Mouse (Mus musculus): ENCODE results near the gene Lrit3.

The Lrit3 gene

DNA sequence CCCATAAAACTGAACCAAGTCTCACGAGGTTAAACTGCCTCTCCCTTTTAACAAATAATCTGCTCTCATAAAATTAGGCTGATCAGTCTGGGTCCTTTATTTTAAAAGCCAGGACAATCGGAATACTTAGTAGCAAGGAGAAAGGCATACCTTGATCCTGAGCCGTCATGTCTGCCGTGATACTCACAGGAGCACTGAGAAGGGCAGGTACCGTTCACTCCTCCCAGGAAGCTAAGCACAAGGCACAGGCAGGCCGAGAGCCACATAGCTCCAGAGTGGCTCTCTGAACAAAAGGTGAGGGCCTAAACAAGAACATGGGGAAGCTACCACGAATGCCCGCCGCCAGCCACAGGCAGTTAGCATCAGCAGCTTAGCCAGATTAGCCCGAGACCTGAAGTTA lies at the start of gene Lrit3:
Gene Lrit3 (minus strand): TSS at position 266 of the 400 bp plus-strand sequence.
- no peak for DNase-seq (ENCODE audit: low spot score in 2 of 2)

DNA sequence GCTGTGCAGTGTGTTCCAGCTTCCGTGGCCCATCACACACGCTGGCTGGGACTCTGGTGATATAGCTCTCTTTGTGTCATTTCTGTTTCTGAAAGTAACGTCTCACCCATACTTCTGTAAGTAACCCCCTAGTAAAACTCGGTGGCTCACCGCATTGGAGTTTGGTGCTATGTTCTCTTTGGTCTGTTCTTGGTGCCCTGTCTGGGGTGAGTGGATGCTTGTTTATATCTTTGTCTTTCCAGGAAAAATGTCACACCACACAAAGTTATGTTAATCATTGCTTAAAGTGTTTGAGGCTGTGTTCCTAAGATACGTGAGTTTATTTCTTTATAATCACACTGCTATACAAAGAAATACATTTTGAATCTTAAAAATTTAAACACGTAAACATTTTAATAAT lies 43.0 kb upstream of the Lrit3 start:
- DNase-seq (ENCODE audit: low spot score in 2 of 2): no peak

DNA sequence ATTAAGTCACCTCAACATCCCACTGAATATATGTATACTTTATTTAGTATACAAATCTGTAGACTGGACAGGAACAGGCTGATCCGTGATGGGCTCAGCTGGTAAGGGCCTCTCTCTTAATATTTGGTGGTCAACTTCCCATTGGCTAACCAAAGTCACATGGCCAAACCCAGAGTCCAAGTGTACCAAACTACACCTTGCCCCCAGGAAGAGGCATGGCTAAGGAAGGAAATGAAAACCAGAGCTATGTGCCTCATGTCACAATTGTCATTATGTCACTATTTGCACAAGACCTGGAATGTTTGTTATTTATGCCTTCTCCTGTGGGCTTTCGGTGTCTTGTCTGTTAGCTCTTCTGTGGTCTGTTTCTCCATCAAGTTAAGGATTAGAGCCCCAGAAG lies 42.0 kb upstream of the Lrit3 start:
- DNase-seq (ENCODE audit: low spot score in 2 of 2): no peak

DNA sequence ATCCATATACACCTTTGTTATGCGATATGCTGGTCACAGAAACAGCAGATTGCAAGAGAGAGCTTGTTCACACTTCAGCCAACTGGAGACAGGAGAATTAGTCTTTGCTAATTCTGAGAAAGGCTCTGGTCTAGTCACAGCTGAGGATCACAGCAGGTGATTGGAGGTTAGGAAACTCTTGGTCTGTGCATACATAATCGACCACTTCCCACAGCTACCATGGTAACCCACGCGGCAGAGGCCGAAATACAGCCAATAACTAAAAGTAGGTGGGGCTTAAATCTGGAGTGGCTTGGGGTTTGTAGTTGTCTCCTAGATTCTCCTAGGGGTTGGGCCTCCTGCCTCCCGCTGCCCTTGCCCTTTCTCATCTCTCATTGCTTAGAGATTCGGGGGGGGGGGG lies 34.2 kb upstream of the Lrit3 start:
- DNase-seq (ENCODE audit: low spot score in 2 of 2): no peak

DNA sequence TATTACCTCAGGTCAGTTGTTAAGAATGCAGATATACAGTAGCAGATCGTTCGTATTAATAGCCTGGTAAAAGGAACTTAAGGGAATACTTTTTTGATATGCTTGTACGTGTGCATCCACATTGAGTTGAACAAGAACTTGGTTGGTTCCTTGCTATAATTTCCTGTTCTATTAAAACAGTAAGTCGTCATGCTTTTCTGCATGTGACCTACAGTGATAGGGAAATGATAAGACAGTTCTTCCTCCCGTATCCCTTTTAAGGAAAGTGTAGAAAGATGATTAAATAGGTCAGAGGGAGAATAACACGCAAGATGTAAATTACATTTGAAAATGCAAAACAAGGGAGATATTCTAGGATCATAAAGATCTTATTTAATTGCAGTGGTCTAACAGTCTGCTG lies 33.1 kb upstream of the Lrit3 start:
- DNase-seq (ENCODE audit: low spot score in 2 of 2): no peak

DNA sequence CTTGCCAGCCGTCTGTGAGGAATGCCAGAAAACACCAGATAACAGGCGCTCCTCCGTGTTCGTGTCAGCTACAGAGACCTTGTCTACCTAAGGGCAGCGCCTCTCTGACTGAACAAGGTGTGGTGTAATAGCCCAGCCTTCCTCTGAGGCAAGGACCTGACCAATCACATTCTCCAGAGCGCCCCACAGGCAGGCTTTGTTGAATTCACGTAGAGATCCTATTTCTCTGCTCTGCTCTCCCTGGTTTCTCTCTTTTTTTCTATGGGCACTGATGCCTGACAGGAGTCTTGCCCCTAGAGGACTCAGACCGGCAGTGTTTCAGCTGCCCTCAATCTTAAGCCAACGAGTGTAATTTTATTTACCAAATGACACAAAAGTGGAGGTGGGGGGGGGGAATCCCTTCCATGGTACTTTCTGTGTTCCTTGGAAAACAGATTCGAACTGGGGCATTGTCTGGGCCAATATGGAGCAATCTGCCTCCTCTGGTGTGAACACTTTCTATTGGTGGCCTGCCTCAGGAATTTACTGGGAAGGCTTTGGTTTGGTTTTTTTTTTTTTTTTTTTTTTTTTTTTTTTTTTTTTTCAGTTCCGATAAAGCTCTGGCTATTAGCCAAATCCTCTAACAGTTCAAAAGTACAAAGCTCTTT lies 32.3 kb upstream of the Lrit3 start:
- DNase-seq (ENCODE audit: low spot score in 2 of 2): no peak

DNA sequence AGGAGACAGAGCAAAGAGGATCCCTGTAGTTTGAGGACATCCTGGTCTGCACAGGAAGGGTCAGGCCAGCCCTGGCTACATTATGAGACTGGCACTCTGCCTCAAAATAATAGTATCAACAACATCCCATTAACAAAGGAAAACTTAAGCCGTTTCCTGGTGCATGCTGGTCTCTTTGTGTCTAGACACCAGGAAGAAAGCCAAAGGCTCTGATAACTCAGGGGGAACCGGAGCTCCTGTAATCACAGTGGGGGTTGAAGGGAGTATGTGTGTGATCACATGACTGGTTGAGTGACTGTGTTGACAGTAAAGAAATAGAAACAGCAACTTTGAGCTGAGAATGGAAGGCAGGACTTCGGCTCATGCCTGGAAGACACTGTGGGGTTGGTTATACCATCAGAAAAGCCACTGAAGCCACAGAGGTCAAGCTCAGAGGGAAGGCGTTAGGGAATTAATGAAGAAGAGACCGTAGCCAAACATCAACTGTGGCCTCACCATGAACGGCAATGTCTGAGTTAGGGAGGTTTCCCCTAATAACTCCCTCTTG lies 31.6 kb upstream of the Lrit3 start, which contains the start of gene Cfi:
Gene Cfi (plus strand): TSS at position 497 of the 547 bp plus-strand sequence.
- no peak for DNase-seq (ENCODE audit: low spot score in 2 of 2)

DNA sequence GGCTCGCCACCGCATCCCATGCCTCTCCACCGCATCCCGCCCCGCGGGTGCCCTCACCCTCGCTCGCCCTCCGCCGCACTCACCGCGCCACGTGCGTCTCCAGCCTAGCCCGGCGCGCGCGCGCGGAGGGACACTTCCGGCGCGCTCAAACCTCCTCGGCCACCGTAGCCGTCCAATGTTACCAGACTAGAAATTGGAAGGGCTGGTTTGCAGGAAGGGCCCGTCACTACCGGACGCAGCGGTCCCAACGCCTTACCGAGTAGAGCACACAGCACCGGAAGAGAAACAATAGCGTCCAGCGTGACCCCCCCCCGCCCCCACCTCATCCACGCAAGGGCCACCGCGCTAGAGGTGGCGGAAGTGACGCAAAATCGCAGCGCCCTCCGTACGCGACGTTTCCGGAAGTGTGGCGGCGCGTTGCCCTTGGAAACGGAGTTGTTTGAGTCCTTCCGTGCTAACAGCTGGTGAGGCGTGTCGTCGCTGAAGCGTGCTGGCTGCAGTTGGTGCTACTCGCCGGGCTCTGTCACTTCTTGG lies 27.3 kb upstream of the Lrit3 start, which contains the start of gene Gar1:
Gene Gar1 (minus strand): TSS at position 362 of the 534 bp plus-strand sequence.
- peak; percentile 95 for DNase-seq (ENCODE audit: low spot score in 2 of 2)

DNA sequence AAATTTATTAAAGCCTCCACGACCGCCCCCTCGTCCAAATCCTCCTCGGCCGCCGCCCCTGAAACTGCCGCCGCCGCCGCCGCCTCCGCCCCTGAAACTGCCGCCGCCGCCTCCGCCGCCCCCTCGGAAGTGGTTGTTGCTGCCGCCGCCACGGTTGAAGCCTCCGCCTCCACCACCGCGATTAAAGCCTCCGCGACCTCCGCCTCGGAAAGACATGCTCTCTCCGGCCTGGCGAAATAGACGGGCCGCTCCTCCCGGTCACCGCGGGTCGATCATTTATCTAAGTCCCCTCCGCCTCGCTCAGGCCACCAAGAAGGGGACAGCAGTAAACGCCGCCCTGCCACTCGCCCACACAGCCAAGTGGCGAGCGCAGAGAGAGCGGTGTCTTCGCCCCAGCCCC lies 26.8 kb upstream of the Lrit3 start:
- no peak for DNase-seq (ENCODE audit: low spot score in 2 of 2)

DNA sequence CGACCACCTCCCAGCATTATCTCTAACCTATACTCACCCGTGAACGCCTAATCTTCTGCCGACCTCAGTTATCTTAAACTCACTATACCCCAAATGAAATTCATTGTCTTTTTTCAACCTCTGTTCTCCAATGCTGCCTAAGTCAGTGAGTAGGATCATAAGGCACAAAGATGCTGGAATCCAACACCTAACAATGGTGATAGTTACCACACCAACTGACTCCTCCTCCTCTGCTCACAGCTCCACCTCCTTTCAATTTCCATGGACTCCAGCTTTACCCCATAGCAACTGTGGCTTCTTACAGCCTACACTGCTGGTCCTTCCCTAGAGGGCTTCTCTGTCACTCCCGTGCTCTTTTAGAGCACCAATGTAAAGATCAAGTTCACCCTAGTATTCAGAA lies 23.9 kb upstream of the Lrit3 start:
- DNase-seq (ENCODE audit: low spot score in 2 of 2): no peak

DNA sequence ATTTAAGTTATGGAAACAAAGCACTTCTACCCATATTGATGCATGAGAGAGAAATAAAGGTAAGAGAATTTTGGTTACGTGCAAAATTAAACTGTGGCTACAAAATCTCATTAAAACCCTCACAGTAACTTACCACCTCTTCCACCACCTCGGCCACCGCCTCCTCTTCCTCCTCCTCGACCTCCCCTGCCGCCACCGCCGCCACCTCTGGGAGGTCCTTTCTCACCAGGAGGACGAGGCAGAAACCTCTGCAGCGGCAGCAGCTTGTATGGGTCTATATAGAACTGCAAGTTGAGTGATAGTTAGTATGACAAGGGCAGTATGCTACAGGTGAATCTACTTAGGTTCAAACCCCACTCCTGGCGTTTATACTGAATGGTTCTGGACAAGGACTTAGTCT lies 22.9 kb upstream of the Lrit3 start:
- DNase-seq (ENCODE audit: low spot score in 2 of 2): no peak

DNA sequence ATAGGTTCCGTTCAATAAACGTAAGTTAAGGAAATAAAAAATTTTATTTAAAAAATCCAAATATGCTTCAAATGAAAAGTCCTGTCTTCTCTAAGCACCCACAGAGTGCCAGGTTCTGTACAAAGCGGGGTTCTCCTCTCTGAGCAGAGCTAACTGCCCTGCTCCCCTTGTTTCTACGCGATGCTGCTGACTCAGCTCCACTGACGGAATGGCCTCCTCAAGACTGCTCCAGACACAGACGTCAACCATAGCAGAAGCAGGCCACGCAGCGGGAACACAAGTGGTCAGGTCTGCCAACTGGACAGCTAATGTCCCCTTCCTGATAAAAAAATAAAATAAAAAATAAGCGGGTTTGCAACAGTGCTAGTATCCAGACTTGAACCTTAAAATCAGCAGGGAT lies 21.1 kb upstream of the Lrit3 start:
- no peak for DNase-seq (ENCODE audit: low spot score in 2 of 2)

DNA sequence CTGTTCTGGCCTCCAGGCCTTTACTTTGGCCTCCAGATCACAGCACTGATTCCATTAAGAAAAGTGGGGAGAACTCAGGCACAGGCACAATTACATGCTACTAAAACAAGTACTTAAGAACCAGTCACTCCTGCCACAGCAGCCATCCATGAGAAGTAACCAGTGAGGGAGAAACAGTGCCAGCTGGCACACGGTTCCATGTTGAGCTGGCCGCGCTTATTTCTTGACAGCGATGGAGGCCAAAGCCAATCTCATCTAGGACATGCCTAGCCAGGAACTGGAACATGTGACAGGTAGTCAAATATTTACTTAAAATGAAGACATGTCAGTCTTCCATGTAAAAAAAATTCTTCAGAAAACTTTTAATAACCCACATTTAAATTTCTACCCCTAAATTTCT lies 20.3 kb upstream of the Lrit3 start:
- DNase-seq (ENCODE audit: low spot score in 2 of 2): no peak

DNA sequence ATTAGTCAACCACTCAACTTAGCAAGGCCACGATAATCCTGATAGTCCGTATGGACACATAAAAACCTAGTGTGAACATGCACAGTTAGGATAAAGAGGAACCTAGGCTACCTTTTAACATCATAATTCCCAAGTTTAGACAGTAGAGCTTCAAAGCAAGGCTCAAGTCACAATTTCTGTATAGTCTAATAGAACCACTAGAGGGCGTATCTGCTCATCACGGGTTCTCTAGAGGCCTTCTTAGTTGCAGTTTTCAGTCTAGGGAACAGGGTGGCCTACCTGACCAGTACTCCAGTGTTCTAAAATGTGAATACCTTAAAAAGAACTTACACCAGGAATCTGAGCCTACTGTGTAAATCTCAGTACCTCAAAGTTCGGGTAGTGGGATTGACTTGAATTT lies 19.5 kb upstream of the Lrit3 start:
- no peak for DNase-seq (ENCODE audit: low spot score in 2 of 2)

DNA sequence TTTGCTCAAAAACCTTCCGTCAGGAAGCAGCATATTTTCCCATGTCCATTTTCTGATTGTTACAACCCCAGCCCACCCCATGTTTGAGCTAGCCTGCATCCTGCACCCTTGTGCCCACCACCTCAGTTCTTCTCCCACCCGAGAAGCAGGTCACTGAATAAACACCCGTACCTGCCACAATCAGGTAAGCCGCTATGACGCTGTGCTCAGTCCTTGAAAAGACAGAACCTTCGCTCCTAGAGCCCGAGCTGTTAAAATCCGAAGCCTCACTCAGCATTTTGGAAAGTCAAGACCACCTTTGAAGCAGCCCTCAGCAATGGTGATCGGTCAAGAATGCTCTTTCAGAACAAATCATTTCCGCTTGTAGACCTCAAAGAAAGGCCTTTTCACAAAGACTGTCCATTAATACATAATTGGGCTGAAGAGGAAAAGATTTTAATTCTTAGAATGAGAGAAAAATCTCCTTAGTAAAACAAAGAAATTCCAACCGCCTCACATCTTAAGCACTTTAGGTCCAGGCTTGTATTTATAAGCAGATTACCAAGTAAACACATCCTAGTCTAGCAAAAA lies 18.5 kb upstream of the Lrit3 start, which contains the start of gene Rrh:
Gene Rrh (minus strand): TSS at position 382 of the 570 bp plus-strand sequence.
- DNase-seq (ENCODE audit: low spot score in 2 of 2): no peak

DNA sequence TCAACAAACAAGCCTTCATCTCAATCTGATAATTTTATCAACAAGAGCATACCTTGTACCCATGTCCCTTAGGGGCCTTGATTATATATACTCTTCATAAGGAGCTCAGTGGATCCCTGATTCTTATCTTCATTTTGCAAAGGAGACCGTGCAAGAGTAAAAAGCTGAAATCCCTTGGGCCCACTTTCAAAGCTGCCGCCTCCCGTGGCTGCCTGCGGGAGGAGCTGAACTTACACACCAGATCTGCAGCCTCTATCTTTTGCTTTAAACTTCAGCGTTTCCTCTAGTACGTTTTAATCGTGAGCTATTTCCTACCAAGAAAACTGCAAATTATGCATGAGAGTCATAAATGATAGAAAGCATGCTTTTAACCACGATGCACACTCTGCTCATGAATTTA lies 17.9 kb upstream of the Lrit3 start:
- no peak for DNase-seq (ENCODE audit: low spot score in 2 of 2)

DNA sequence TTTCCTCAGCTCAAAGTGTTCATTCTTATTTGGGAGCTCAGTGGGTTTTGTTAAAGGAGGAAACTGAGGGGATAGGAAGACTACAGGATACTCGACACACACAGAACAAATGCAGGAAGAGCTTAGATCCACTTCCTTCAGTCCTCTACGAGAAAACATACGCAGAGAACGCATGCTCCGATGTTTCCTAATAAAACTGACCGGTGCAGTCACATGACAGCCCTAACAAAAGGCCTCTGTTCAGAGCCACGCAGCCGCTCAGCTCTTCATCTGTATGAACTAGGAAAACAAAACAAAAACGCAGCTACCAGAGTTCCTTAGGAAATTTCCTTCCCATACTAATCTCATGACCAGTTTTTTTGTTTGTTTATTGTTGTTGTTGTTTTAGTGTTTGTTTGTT lies 17.0 kb upstream of the Lrit3 start:
- no peak for DNase-seq (ENCODE audit: low spot score in 2 of 2)

DNA sequence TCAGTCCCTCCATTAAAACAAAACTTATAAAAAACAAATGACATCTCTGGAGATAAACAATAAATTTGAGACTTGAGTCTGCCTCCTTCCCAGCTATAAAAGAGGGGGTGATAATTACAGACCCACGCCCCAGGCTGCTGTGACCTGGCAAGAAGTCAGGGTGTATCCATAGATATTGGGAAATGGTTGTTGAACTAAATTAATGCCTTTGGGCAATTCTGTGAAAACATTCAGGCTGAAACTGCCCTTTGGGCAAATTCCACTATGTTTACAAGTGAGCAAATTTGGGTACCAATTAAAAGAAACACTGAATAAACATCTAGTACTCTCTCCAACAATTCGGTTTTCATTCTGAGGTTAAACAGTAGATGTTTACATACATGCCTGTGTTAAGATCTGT lies 4.8 kb downstream of the Lrit3 start:
- DNase-seq (ENCODE audit: low spot score in 2 of 2): no peak

DNA sequence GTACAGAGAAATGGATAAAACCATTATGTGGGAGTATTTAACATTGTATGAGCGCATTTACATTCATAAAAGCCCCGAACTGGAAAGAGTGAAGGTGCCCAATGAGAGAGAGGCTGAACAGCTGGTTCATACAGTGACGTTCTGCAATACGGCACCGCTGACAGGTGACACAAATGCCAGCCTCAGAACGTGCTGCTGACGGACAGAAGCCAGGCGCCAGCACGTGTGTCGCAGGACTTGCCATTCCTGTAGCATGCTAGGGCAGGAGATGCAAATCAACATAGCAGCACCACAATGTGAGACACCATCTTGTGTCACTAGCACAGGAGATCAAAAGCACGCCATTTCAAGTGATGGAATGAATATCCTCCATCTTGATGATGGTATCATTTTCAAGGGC lies 5.3 kb downstream of the Lrit3 start:
- DNase-seq (ENCODE audit: low spot score in 2 of 2): no peak

DNA sequence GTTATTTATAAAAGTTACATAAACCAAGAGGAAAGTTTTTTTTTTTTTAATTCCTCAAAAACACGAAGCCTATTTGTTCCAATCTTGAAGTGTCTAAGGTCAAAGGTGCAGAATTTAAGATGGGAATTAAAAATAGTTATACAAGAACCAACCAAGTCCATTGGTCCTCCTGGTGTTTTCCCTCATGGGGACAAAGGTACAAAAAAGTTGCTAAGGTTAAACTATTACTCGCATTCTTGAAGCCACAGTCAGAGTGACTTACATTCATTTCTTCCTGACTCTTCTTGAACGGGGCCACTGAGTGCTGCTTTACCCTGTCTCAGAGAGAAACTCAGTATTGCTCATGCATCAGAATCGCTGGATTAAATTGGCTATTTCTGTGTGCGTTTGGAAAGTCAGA lies 6.5 kb downstream of the Lrit3 start:
- DNase-seq (ENCODE audit: low spot score in 2 of 2): no peak

DNA sequence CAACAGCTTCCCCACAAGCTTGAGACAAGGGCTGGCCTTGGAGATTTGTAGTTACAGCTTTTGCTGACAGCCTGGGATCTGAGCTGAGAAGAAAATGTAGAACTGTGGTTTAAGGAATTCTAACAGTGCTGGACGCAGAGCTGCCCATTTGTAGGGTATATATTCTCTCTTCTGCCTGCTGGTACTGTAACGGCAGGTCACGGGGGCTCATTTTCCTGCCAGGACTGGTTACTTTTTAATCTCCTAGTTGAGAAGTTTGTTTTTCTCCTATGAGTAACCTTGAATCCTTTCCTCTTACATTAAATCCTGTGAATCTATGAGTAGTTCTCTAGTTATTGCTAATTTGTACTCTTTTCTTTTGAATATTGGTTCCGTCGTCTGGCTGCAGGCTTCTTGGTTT lies 10.0 kb downstream of the Lrit3 start:
- DNase-seq (ENCODE audit: low spot score in 2 of 2): no peak

DNA sequence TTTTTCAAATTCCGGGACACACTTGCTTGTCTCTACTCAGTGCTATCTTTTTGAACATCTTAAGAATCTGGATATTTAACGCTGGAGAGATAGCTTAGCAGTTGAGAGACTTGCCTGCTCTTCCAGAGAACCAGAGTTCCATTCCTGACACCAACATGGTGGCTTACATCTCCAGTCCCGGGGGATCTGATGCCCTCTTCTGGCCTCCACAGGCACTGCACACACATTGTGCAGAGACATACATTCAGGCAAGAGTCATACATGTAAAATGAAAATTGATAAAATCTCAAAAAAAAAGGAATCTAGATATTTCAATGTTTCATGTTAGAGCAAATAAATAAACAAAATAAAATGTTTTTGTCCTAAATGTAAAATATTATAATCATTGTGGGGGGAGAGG lies 21.1 kb downstream of the Lrit3 start:
- no peak for DNase-seq (ENCODE audit: low spot score in 2 of 2)

DNA sequence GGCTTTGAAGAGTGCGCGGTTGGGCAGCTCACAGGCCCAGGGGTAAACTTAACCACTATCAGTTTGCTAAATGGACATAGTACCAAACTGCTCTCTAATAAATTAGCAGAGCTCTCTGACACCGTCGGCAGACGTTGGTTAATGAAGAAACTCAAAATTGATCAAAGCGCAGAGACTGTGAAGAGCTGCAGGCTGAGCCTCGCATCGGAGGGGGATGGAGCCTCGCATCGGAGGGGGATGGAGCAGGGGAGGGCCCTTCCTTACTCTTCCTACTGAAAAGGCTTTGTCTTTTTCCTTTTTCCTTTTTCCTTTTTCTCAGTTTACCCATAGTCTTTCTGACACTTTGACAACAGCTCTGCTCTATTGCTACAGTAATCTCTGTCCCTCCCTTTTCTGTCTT lies 22.4 kb downstream of the Lrit3 start:
- DNase-seq (ENCODE audit: low spot score in 2 of 2): no peak
